Mouse (Mus musculus) adrenal gland, adult (tissue): ENCODE measurements around the gene Sun1.

Experiments used
- DNase-seq, 2 experiments: peaks; one replicate each; pipeline ENCODE4 v3.0.0; 2022 to 2023; ENCODE audit warnings: low spot score in 1 of 2; ENCODE audit not compliant: inconsistent age in 2 of 2

Gene Sun1

GRCm38 (mm10) chr5:139206525-139206924 is 6.1 kb downstream of the Sun1 start:
- peak in 1 of 2 experiments; percentile 23 for DNase-seq

DNA sequence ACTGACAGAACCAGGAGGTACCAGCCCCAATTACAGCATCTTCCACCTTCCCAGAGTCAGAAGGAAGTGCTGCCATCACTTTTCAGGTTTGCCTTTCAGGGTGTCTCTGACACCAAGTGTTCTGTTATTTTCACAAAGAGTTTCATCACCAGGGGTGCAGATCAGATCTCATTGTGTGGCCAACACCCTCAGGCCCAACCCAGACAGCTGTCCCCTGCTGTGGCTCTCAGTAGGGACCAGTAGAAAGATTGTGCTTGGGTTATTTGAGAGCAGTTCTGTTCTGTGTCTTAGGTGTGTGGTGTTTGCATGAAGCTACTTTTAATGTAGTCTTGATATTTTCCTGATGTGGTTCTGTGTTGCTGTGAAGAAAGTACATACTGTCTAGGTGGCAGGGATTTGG is 7.7 kb downstream of the Sun1 start:
- no peak for DNase-seq

- no peak for DNase-seq
Measured at GRCm38 (mm10) chr5:139208871-139209684, 8.6 kb downstream of the Sun1 start.

DNA sequence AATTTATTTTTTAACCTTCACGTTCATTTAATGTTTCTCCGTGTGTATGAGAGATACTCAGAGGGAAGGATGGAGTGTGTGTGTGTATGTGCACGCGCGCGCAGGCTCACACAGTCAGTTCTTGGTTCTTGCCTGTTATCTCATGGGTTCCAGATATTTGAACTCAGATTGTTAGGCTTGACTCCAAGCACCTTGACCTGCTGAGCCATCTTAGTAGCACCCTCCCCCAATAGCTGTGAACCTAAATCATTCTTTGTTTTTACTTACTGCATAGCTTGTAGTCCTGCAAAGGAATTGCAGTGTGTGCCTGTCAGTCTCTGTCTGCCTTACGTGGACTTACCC is 9.2 kb downstream of the Sun1 start:
- no peak for DNase-seq

- DNase-seq, result peak in 1 of 2 experiments; percentile 35
Measured at GRCm38 (mm10) chr5:139211737-139212385, 11.4 kb downstream of the Sun1 start.

GRCm38 (mm10) chr5:139214298-139214697 is 13.9 kb downstream of the Sun1 start:
- no peak for DNase-seq

DNA sequence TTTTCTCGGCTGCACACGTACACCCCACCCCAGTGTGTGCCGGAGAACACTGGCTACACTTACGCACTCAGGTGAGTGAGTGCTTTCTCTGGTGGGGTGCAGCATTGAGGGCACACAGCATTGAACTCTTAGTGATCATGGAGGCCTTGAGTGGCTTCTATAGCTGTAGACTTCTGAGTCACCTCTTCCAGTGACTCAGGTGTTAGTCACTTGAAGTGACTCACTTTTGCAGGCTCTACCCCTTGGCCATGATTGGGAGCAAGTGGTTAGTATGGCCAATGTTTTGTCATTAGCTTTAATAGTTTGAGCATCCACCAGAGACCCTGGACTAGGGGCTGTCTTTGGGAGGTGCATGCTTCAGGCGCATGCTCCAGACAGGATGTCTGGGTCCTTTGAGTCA is 14.7 kb downstream of the Sun1 start:
- DNase-seq, result peak; percentile 77 to 89

DNA sequence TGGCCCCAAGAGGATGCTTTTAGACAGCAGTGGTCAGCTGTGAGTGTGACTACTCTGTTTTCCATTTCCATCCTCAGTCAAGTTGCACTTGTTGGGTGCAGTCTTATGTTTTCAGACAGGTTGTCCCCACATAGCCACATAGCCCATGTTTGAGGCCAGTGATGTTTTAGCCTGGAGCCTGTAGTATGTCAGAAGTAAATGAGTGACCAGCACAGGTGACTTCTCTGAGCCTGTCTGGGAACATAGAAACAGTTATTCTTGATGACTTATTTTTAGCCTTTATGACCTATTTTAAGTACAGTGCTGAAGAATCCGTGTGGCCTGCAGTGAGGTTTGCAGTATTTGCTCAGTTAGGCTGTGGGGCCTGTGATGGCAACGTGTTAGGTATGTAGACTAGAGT is 15.7 kb downstream of the Sun1 start:
- no peak for DNase-seq

DNA sequence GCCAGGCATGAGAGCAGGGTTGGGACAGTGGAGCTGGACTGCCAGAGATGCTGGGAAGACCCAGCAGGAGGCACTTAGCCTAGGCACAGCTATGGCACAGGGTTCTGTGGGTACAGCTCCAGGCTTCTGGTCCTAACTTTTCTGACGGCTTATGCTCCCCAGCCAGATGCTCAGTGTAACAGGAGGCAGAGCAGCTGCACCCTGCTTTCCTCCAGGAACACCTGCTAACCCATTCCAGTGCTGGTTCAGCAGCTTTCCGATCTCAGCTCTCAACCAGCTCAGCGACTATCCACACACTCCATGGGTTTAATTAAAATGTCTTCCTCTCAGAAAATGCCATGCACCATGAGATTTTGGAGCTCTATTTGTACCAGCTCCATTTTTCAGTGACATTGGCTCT is 16.3 kb downstream of the Sun1 start:
- no peak for DNase-seq

GRCm38 (mm10) chr5:139220006-139220515 is 19.6 kb downstream of the Sun1 start:
- no peak for DNase-seq

GRCm38 (mm10) chr5:139220610-139221009 is 20.2 kb downstream of the Sun1 start:
- DNase-seq, result no peak

GRCm38 (mm10) chr5:139223331-139223730 is 22.9 kb downstream of the Sun1 start:
- DNase-seq, result no peak

GRCm38 (mm10) chr5:139227236-139227635 is 26.8 kb downstream of the Sun1 start:
- DNase-seq, result no peak

- DNase-seq, result peak in 1 of 2 experiments; percentile 56
Measured at GRCm38 (mm10) chr5:139227645-139228044, 27.2 kb downstream of the Sun1 start.

GRCm38 (mm10) chr5:139228318-139228717 is 27.9 kb downstream of the Sun1 start:
- peak in 1 of 2 experiments; percentile 67 for DNase-seq

DNA sequence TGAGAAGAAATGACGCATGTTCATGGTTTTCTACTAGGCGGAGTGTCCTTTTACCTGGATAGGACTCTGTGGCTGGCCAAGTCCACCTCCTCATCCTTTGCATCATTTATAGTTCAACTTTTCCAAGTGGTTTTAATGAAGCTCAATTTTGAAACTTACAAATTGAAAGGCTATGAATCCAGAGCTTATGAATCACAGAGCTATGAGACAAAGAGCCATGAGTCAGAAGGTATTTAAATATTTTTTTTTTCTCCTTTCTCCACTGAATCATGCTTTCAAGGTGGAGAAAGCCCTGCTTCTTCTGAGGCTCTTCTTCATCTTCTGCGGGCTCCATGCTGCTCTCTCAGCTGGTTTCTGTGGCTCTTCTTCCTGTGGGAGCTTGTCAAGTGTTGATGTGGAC is 29.3 kb downstream of the Sun1 start:
- no peak for DNase-seq

- no peak for DNase-seq
Measured at GRCm38 (mm10) chr5:139232083-139232482, 31.6 kb downstream of the Sun1 start.

DNA sequence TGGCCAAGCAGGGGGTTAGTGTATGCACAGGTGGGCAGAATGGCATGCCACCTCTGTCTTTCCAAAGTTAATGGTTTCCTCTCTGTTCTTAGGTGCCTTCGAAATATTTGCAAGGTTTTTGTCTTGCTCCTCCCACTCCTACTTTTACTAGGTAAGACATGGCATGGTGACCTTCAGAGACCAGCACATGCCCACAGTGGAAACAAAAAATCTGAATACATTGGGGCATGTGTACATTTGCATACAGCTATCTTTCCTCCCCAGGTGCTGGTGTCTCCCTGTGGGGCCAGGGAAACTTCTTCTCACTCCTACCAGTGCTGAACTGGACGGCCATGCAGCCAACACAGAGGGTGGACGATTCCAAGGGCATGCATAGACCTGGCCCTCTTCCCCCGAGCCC is 34.0 kb downstream of the Sun1 start:
- no peak for DNase-seq

DNA sequence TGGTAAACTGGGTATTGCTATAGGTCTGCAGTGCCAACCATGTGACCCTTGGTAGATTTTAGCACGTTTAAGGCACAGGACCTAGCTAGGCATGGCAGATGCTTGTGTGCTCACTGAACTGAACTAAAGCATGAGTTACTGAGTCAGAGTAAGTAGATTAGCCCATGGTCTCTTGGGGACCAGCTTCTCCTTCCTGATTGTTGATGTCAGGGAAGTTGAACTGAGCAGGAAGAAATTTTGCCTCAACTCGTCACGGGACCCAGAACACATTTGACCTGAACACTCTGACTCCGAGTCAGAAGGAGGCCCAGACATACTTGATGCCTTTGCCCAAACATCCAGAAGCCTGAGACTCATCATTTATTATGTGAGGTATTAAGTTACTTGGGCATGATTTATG is 37.0 kb downstream of the Sun1 start:
- no peak for DNase-seq

DNA sequence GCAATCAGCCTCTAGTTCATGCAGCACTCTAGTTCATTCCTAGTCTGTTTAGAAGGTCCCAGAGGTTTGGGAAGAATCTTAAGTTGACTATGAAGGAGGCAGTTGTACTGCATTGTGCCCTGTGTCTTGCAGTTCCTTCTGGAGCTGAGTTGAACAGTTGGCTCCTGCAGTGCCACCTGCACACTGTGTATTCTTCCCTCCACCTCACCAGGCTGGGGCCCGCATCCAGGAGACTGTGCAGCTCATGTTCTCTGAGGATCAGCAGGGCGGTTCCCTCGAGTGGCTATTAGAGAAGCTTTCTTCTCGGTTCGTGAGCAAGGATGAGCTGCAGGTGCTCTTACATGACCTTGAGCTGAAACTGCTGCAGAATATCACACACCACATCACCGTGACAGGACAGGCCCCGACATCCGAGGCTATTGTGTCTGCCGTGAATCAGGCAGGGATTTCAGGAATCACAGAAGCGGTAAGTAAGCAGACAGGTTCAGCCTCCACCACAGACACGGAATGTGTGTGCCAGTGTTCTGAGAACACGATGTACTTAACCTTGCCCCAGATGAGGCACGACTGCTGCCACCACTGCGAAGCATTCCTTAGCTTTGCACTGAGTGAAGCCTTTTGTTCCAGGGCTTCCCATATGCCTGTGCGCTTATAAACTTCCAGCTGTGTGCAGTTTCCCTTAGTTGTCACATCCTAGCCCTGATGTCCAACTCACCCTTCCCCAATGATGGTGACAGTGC is 40.8 kb downstream of the Sun1 start:
- DNase-seq, result peak; percentile 57 to 82

DNA sequence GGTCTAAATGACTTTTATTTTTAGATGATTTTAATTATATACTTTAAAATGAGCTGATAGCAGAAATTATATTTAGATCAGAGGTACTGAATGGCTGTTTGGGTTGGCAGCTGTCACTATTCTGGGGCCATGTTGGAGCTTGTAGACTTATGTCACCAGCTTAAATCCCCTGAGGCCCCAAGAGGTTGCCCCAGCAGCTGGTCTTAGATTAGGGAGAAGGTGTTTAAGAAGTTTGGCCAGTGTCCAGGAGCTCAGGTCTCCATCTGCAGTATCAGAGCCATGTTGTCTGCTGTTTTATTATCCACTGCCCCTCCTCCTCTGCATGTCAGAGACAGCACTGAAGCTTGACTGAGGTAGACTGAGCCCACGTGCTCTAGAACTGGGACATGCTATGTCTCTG is 42.9 kb downstream of the Sun1 start:
- no peak for DNase-seq

DNA sequence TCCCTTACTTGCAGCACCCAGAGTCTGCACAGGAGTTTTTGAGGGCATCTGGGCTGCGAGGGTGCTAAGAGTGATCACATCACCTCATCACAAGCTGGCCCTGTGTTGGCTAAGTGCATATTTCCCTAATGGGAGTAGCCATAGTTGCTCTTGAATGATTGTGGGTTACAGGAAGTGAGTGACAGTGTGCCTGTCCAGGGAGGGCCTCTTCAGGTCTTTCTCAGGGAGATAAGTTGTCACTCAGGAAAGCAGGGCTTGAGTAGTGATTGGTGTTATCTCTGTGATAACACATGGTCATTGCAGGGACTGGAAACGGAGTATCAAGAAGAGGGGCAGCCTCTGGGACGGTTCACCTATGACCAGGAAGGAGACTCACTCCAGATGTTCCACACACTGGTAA is 47.3 kb downstream of the Sun1 start:
- DNase-seq, result no peak
